Mouse (Mus musculus) cerebellum, adult 2 months (tissue): ENCODE data around the gene Klf13. TPM values are rescaled to one million over a fixed set of nuclear protein-coding genes. Genes with fewer than 3 reads are reported as not detected.

ENCODE experiments used
- DNase-seq, 2 experiments: peaks; one replicate each; pipeline ENCODE4 v3.0.0; 2021
- H3K27ac ChIP-seq: fragments of 200-500 bp; 2 replicates; pipeline ENCODE4 v1.5.1; 2012; ENCODE audit warnings: low read length, control low read depth, inconsistent platforms; ENCODE audit not compliant: insufficient read depth
- H3K27me3 ChIP-seq: fragments of 200-500 bp; 2 replicates; pipeline ENCODE4 v1.6.1; 2012; ENCODE audit warnings: inconsistent platforms, mild to moderate bottlenecking, low read length, moderate library complexity; ENCODE audit not compliant: control insufficient read depth, insufficient read depth
- H3K4me1 ChIP-seq: fragments of 200-500 bp; 2 replicates; pipeline ENCODE4 v1.6.1; 2011; ENCODE audit warnings: low read length; ENCODE audit not compliant: control insufficient read depth, insufficient read depth
- H3K4me3 ChIP-seq: fragments of 200-500 bp; replicated peaks from 2 replicates; pipeline ENCODE3; 2011; ENCODE audit warnings: mild to moderate bottlenecking, low read depth, low read length, control low read depth; ENCODE audit not compliant: insufficient read depth
- CTCF ChIP-seq: fragments of 200-500 bp; IDR thresholded peaks from 2 replicates; pipeline ENCODE4 v1.5.1; 2011; ENCODE audit warnings: low read depth, mild to moderate bottlenecking, control low read depth, low read length, moderate library complexity, borderline replicate concordance; ENCODE audit not compliant: insufficient read depth
- POLR2A ChIP-seq: fragments of 200-500 bp; IDR thresholded peaks from 2 replicates; pipeline ENCODE4 v1.6.1; 2011; ENCODE audit warnings: low read length, control low read depth, borderline replicate concordance; ENCODE audit not compliant: insufficient read depth
- WGBS: fragments of 180-500 bp; shearing (Covaris S2); methylation state at CpG from one replicate; pipeline ENCODE4 v1.1.7; 2018; 5-methylcytosine and 5-hydroxymethylcytosine counted together
- polyA plus RNA-seq: library from polyadenylated mRNA; depleted of rRNA; stranded (reverse); fragments of >200 nt; gene quantifications from 2 replicates; pipeline ENCODE4 v1.2.3, GENCODE M21; 2012

The Klf13 gene
- polyA plus RNA-seq, 1 experiment, result 60.8 TPM

GRCm38 (mm10) chr7:63900411-63900810, 38.3 kb downstream of the Klf13 start:
- H3K4me3 ChIP-seq, result no peak overlapping the region
- 78% methylated on average over 2 of the region's 2 CpGs for WGBS
- peaks cover 63% of the 10 kb centered on the region for H3K4me1 ChIP-seq
- TF ChIP-seq POLR2A (no peak), CTCF (no peak)
- H3K27me3 ChIP-seq, result no peaks in the 10 kb centered on the region
- H3K27ac ChIP-seq, result peak overlapping the region; percentile 48
- DNase-seq, result no peak

- Histone ChIP-seq H3K4me1 (peaks cover 62% of the 10 kb centered on the region), H3K27me3 (no peaks in the 10 kb centered on the region), H3K27ac (peak overlapping the region; percentile 48; the same call in 1 of the 2 replicates), H3K4me3 (no peak overlapping the region)
- WGBS, result 84% methylated on average over 8 of the region's 8 CpGs
- DNase-seq, result no peak
- no peak for TF ChIP-seq POLR2A
- TF ChIP-seq CTCF, result no peak
Measured at GRCm38 (mm10) chr7:63899925-63900324, 38.8 kb downstream of the Klf13 start.

GRCm38 (mm10) chr7:63898201-63898600, 40.5 kb downstream of the Klf13 start:
- no peaks in the 10 kb centered on the region for H3K27me3 ChIP-seq
- TF ChIP-seq POLR2A, result no peak
- no peak for TF ChIP-seq CTCF
- peak overlapping the region; percentile 96 for H3K27ac ChIP-seq
- no peak for DNase-seq
- peaks cover 62% of the 10 kb centered on the region for H3K4me1 ChIP-seq
- 75% methylated on average over 6 of the region's 6 CpGs for WGBS
- H3K4me3 ChIP-seq, result no peak overlapping the region

GRCm38 (mm10) chr7:63897655-63898054, 41.1 kb downstream of the Klf13 start:
- Histone ChIP-seq H3K27me3 (no peaks in the 10 kb centered on the region), H3K4me3 (peak overlapping the region; percentile 9), H3K4me1 (peaks cover 60% of the 10 kb centered on the region), H3K27ac (peak overlapping the region; percentile 96)
- WGBS, result 44% methylated on average over 3 of the region's 3 CpGs
- TF ChIP-seq POLR2A, result no peak
- no peak for TF ChIP-seq CTCF
- peak in 1 of 2 experiments; percentile 47 for DNase-seq

GRCm38 (mm10) chr7:63896968-63897468, 41.7 kb downstream of the Klf13 start:
- peak; percentile 92 to 97 for DNase-seq
- no peaks in the 10 kb centered on the region for H3K27me3 ChIP-seq
- TF ChIP-seq POLR2A (peak; percentile 70), CTCF (no peak)
- peak overlapping the region; percentile 96 for H3K27ac ChIP-seq
- peaks cover 58% of the 10 kb centered on the region for H3K4me1 ChIP-seq
- H3K4me3 ChIP-seq, result peak overlapping the region; percentile 9
- 0% methylated on average over 22 of the region's 22 CpGs for WGBS

GRCm38 (mm10) chr7:63896276-63896967, 42.3 kb downstream of the Klf13 start:
- Histone ChIP-seq H3K4me3 (peak overlapping the region; percentile 27), H3K4me1 (peaks cover 56% of the 10 kb centered on the region), H3K27ac (peak overlapping the region; percentile 96), H3K27me3 (no peaks in the 10 kb centered on the region)
- DNase-seq, result peak; percentile 47 to 57
- no peak for TF ChIP-seq POLR2A
- TF ChIP-seq CTCF, result peak; percentile 41; the same call in 1 of the 2 replicates
- WGBS, result 18% methylated on average over 17 of the region's 17 CpGs

GRCm38 (mm10) chr7:63895223-63895622, 43.5 kb downstream of the Klf13 start:
- H3K4me1 ChIP-seq, result peaks cover 54% of the 10 kb centered on the region
- TF ChIP-seq CTCF, result no peak
- no peak for TF ChIP-seq POLR2A
- DNase-seq, result peak in 1 of 2 experiments; percentile 40
- H3K4me3 ChIP-seq, result no peak overlapping the region
- H3K27me3 ChIP-seq, result no peaks in the 10 kb centered on the region
- 63% methylated on average over 3 of the region's 3 CpGs for WGBS
- peak overlapping the region; percentile 96 for H3K27ac ChIP-seq

- no peak for DNase-seq
- peak overlapping the region; percentile 96 for H3K27ac ChIP-seq
- H3K4me3 ChIP-seq, result no peak overlapping the region
- TF ChIP-seq POLR2A (no peak), CTCF (no peak)
- peaks cover 56% of the 10 kb centered on the region for H3K4me1 ChIP-seq
- 53% methylated on average over 4 of the region's 4 CpGs for WGBS
- no peaks in the 10 kb centered on the region for H3K27me3 ChIP-seq
Measured at GRCm38 (mm10) chr7:63894662-63895061, 44.1 kb downstream of the Klf13 start.
